ENCODE assay signal across 8 mouse cellular contexts in the genomic region with DNA sequence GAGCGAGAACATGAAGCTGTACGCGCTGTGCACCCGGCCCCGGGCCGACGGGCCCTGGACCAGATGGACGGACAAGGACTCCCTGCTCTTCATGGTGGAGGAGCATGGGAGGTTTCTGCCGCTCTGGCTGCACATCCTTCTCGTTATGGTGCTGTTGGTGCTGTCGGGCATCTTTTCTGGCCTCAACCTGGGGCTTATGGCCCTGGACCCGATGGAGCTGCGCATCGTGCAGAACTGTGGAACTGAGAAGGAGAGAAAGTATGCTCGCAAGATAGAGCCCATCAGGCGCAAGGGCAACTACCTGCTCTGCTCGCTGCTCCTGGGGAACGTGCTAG. TPM values are rescaled to one million over a fixed set of nuclear protein-coding genes. Genes with fewer than 3 reads are reported as not detected.
DNase-seq lines count a peak whose midpoint lies in the region; ATAC-seq and TF ChIP-seq lines count a peak whose summit lies in the region.

No protein-coding gene starts in this region.

- peak; percentile 22 for ATAC-seq in hindbrain, postnatal 0 days
- ATAC-seq in midbrain, embryonic 16.5 days, result no peak; the same call in 1 of the 2 replicates

- DNase-seq in cerebellum, adult 2 months, result no peak
- DNase-seq in cerebellum, postnatal 10 days, result no peak
- DNase-seq in right cerebral cortex, postnatal 25 days, result peak; percentile 31
- no peak for DNase-seq in right cerebral cortex, postnatal 10 days (ENCODE audit: low spot score in 2 of 2)
- no peak for DNase-seq in hindbrain, postnatal 0 days (ENCODE audit: low spot score)
- no peak for DNase-seq in natural killer cell, adult 2 months (ENCODE audit: low spot score in 2 of 2)
- DNase-seq in ovary, postnatal 14 days (ENCODE audit: low spot score), result no peak

- H3K4me1 ChIP-seq in cerebellum, adult 2 months (ENCODE audit: control insufficient read depth, insufficient read depth, low read length), result peaks cover 12% of the 10 kb centered on the region; the same call in 1 of the 2 replicates
- peaks cover 40% of the 10 kb centered on the region for H3K4me1 ChIP-seq in hindbrain, postnatal 0 days (ENCODE audit: insufficient read depth, low read length)
- peaks cover 49% of the 10 kb centered on the region for H3K4me1 ChIP-seq in midbrain, embryonic 16.5 days (ENCODE audit: control insufficient read depth, insufficient read depth, low read length)

- no peak for TF ChIP-seq CTCF in cerebellum, adult 2 months (IDR thresholded peaks at IDR 0.05; ENCODE audit: borderline replicate concordance, insufficient read depth, low read depth, low read length)
- no peak for TF ChIP-seq CTCF in hindbrain, postnatal 0 days (IDR thresholded peaks at IDR 0.05; ENCODE audit: low read depth)

- H3K27ac ChIP-seq in cerebellum, adult 2 months (ENCODE audit: insufficient read depth, low read length), result peak overlapping the region; percentile 52; the same call in 1 of the 2 replicates
- peak overlapping the region; percentile 73; the same call in 1 of the 2 replicates for H3K27ac ChIP-seq in hindbrain, postnatal 0 days
- H3K27ac ChIP-seq in midbrain, embryonic 16.5 days (ENCODE audit: low read length), result no peak overlapping the region

- no peaks in the 10 kb centered on the region for H3K27me3 ChIP-seq in cerebellum, adult 2 months (ENCODE audit: control insufficient read depth, insufficient read depth, low read length)
- no peaks in the 10 kb centered on the region for H3K27me3 ChIP-seq in hindbrain, postnatal 0 days (ENCODE audit: insufficient read depth, low read length)
- H3K27me3 ChIP-seq in midbrain, embryonic 16.5 days (ENCODE audit: control insufficient read depth, insufficient read depth, low read depth, low read length), result no peaks in the 10 kb centered on the region

- 3% methylated on average over 18 of the region's 18 CpGs for WGBS in cerebellum, adult 2 months
- 15% methylated on average over 18 of the region's 18 CpGs for WGBS in hindbrain, postnatal 0 days
- 15% methylated on average over 18 of the region's 18 CpGs for WGBS in midbrain, embryonic 16.5 days

- peak overlapping the region; percentile 83 for H3K4me2 ChIP-seq in hindbrain, postnatal 0 days (ENCODE audit: low read depth, low read length)
- peak overlapping the region; percentile 80 for H3K4me2 ChIP-seq in midbrain, embryonic 16.5 days (ENCODE audit: low read length)

- H3K4me3 ChIP-seq in cerebellum, adult 2 months (replicated peaks; ENCODE audit: insufficient read depth, low read depth, low read length), result peak overlapping the region; percentile 88
- peak overlapping the region; percentile 72 for H3K4me3 ChIP-seq in hindbrain, postnatal 0 days (ENCODE audit: low read length)
- peak overlapping the region; percentile 76 for H3K4me3 ChIP-seq in midbrain, embryonic 16.5 days (ENCODE audit: low read depth, low read length)

- peak overlapping the region; percentile 71 for H3K9ac ChIP-seq in hindbrain, postnatal 0 days (replicated peaks; ENCODE audit: low read length)
- H3K9ac ChIP-seq in midbrain, embryonic 16.5 days (ENCODE audit: low read depth, low read length), result peak overlapping the region; percentile 83

- no peak for TF ChIP-seq POLR2A in cerebellum, adult 2 months (IDR thresholded peaks at IDR 0.05; ENCODE audit: borderline replicate concordance, insufficient read depth, low read length)

- no peaks in the 10 kb centered on the region for H3K9me3 ChIP-seq in hindbrain, postnatal 0 days (ENCODE audit: low read length)
- H3K9me3 ChIP-seq in midbrain, embryonic 16.5 days (replicated peaks; ENCODE audit: control insufficient read depth, low read length, poor library complexity, severe bottlenecking), result no peaks in the 10 kb centered on the region

- H3K36me3 ChIP-seq in hindbrain, postnatal 0 days (ENCODE audit: insufficient read depth, low read length), result no peaks in the 10 kb centered on the region
- no peaks in the 10 kb centered on the region for H3K36me3 ChIP-seq in midbrain, embryonic 16.5 days (ENCODE audit: control insufficient read depth, insufficient read depth, low read length)

RNA-seq across cellular contexts. Expression of a gene that starts 0.7 kb away (rescaled TPM):
- 12.2 and 14.6 TPM in 2 replicates for polyA plus RNA-seq in cerebellum, adult 2 months (2012; rRNA removed)
- 18.5 and 19.6 TPM in 2 replicates for total RNA-seq in hindbrain, postnatal 0 days (2014; rRNA removed)
- polyA plus RNA-seq in hindbrain, postnatal 0 days (2015; fragmentation: Nextera tagmentation; extraction: Ambion mirVana), result 9.6 and 10.0 TPM in 2 replicates
- 9.8 and 11.5 TPM in 2 replicates for polyA plus RNA-seq in midbrain, embryonic 16.5 days (2015; fragmentation: Nextera tagmentation; extraction: Ambion mirVana)

RNA-seq across cellular contexts. Expression of a gene that starts 27.0 kb away (rescaled TPM):
- 37.9 and 41.9 TPM in 2 replicates for polyA plus RNA-seq in cerebellum, adult 2 months (2012; rRNA removed)
- 20.4 and 21.6 TPM in 2 replicates for total RNA-seq in hindbrain, postnatal 0 days (2014; rRNA removed)
- 42.6 and 45.5 TPM in 2 replicates for polyA plus RNA-seq in hindbrain, postnatal 0 days (2015; fragmentation: Nextera tagmentation; extraction: Ambion mirVana)
- polyA plus RNA-seq in midbrain, embryonic 16.5 days (2015; fragmentation: Nextera tagmentation; extraction: Ambion mirVana), result 65.7 and 73.0 TPM in 2 replicates

RNA-seq across cellular contexts. Expression of a gene that starts 39.6 kb away (rescaled TPM):
- 46.2 and 48.7 TPM in 2 replicates for polyA plus RNA-seq in cerebellum, adult 2 months (2012; rRNA removed)
- total RNA-seq in hindbrain, postnatal 0 days (2014; rRNA removed), result 28.4 and 35.9 TPM in 2 replicates
- 5.2 and 5.4 TPM in 2 replicates for polyA plus RNA-seq in hindbrain, postnatal 0 days (2015; fragmentation: Nextera tagmentation; extraction: Ambion mirVana)
- 4.2 and 4.5 TPM in 2 replicates for polyA plus RNA-seq in midbrain, embryonic 16.5 days (2015; fragmentation: Nextera tagmentation; extraction: Ambion mirVana)
